2 mouse cellular contexts compared by ENCODE assay signal in genomic region chr8:110790270-110790669, GRCm38 (mm10).
TF ChIP-seq lines count a peak whose summit lies in the region.

No protein-coding gene starts in this region.

TF ChIP-seq in MEL, 35 proteins besides CTCF, POLR2A, EP300 and RAD21 (continued from another document):
- TF ChIP-seq MXI1 (IDR thresholded peaks at IDR 0.05; ENCODE audit: low read depth, low read length) (no peak), SIN3A (IDR thresholded peaks at IDR 0.05; ENCODE audit: low read length) (no peak), ZC3H11A (IDR thresholded peaks at IDR 0.05; ENCODE audit: low read depth, low read length) (no peak), E2F4 (IDR thresholded peaks at IDR 0.05; ENCODE audit: borderline replicate concordance, low read depth, low read length) (no peak), POLR2AphosphoS2 (IDR thresholded peaks at IDR 0.05; ENCODE audit: low read length) (no peak), TCF12 (IDR thresholded peaks at IDR 0.05; ENCODE audit: low read depth, low read length) (no peak), MAX (IDR thresholded peaks at IDR 0.05; ENCODE audit: low read length) (no peak), ZKSCAN1 (IDR thresholded peaks at IDR 0.05; ENCODE audit: low read depth, low read length) (no peak)

TF ChIP-seq in myocyte, 11 proteins besides CTCF, POLR2A, EP300 and RAD21:
- TF ChIP-seq MYOG (IDR thresholded peaks at IDR 0.05; ENCODE audit: control insufficient read depth in 1 of 3, insufficient read depth in 1 of 3, insufficient read length in 2 of 3, low read depth in 2 of 3) (no peak), TCF12 (IDR thresholded peaks at IDR 0.05; ENCODE audit: insufficient read depth, poor library complexity, severe bottlenecking) (no peak), TCF3 (IDR thresholded peaks at IDR 0.05; ENCODE audit: insufficient read length, low read depth) (no peak)
